Mouse (Mus musculus) splenic B cell, adult 2 months (primary cell): ENCODE results near the gene Hoxc5.

Experiments
- DNase-seq: peaks from one replicate; pipeline ENCODE4 v3.0.0-alpha.2; 2011; ENCODE audit warnings: low read depth, low spot score
- H3K27me3 ChIP-seq: 2 replicates; pipeline ENCODE4 v1.6.1; 2012; ENCODE audit warnings: mild to moderate bottlenecking, low read length, moderate library complexity, mixed read lengths; ENCODE audit not compliant: control insufficient read depth, poor library complexity, insufficient read depth, severe bottlenecking
- H3K36me3 ChIP-seq: 2 replicates; pipeline ENCODE4 v1.6.1; 2012; ENCODE audit warnings: mild to moderate bottlenecking, low read length, moderate library complexity, mixed read lengths; ENCODE audit not compliant: control insufficient read depth, poor library complexity, insufficient read depth, severe bottlenecking

Gene Hoxc5

DNA sequence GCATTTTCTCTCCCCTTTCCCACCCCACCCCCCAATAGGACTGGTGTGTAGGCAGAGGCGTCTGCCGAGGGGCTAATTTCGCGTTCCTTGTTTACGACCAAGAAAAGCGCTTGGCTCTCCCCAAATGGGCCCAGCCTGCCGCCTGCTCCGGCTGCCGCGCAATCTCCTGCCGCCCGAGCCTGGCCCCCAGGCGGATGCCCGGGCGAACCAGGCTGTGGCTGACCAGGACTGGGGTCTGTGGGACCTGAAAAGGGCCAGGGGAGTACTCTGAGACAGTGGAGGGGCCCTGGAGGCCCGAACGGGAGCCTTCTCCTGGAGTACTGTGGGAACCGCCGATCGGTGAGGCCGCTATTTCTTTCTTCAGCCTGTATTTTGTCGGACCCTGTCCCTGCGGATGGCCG is 33.3 kb downstream of the Hoxc5 start:
- no peaks in the 10 kb centered on the region for H3K36me3 ChIP-seq
- no peak for DNase-seq
- peaks cover 3% of the 10 kb centered on the region for H3K27me3 ChIP-seq

DNA sequence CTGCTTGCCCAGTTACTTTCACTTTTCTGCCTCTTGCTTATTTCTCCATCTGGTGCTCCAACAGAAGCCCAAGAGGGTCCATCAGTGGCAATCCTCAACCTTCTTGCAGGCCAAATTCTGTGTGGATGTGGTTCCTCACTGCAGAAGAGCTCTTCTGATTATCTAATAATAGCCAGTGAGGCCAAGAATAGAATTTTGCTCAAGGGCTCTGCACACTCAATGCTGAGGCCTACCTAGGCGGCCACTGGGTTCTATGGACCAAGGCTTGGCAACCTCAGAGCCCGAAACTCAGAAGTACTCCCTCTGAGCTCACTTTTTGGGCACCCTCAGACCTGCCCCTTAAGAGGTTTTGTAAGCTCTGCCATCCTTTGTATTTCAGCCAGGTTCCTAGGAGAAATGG is 34.1 kb downstream of the Hoxc5 start:
- H3K36me3 ChIP-seq, result no peaks in the 10 kb centered on the region
- H3K27me3 ChIP-seq, result no peaks in the 10 kb centered on the region; the same call in 1 of the 2 replicates
- no peak for DNase-seq

DNA sequence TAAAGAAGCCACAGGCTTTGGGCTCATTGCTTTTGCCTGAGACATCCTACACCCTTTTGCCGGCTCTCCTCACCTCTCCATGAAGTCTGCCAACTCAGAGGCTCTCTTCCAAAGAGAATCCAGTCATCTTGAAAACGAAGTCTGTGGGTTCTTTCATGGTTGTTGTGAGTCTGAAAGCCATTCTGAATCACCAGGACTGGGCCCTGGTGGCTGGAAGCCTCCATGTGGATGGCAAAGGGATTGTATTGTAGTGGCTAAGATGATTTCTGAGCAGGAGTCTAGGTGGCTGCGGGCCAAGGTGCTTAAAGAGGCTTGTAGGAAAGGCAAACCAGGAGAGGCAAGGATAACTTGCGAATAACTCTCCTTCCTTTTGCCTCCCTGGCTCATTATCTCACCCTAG is 34.9 kb downstream of the Hoxc5 start:
- no peak for DNase-seq
- H3K36me3 ChIP-seq, result no peaks in the 10 kb centered on the region

DNA sequence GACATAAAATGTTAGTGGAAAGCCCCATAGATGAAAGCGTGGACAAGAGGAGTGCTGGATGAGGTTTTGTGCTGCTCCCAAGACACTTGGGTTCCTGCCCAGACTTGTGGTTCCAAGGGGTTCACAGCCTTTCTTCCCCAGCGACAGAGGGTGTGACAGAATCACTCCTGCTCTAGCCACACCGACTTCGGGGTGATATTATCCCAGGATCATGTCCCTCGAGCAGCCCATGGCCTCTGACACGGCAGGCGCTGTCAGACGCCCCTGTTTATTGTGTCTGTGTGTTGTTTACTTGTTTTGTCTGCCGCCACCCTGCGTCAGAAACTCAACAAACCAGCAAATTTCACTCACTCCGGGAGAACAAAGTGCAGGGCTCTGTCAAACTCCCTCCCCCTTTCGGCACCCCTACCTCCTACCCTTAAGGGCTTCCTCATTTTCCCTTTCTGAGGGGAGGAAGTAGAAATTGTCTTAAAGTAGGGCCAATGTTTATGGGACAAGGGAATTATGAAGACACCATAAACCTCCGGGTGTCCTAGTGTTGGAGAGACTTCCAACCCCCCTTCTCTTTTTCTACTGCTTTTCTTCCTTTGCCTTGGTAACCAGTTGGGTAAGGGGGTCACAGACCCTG is 35.7 kb downstream of the Hoxc5 start:
- Histone ChIP-seq H3K27me3 (no peaks in the 10 kb centered on the region), H3K36me3 (no peaks in the 10 kb centered on the region)
- no peak for DNase-seq

More for the DNA sequence above, 34.9 kb downstream of the Hoxc5 start:
- no peaks in the 10 kb centered on the region; the same call in 1 of the 2 replicates for H3K27me3 ChIP-seq

DNA sequence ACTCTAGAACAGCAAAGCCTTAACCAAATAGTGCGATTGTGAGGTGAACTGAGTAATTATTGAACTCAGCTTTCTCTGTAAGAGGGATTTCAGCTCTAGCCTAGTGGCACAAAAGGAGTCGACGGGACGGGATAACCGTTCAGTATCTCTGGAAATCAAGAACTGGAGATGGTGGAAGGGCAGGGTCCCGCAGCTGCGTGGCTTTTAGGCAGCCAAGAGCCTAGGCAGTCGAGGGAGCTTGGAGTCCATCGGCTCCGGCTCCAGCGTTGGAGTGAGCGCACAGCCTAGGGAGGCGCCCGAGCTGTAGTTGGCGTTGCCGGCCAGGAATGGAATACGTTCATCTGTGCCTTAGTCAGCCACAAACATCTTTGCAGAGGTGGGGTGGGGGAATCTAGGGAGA is 38.1 kb downstream of the Hoxc5 start:
- no peak for DNase-seq
- H3K27me3 ChIP-seq, result no peaks in the 10 kb centered on the region
- no peaks in the 10 kb centered on the region for H3K36me3 ChIP-seq

DNA sequence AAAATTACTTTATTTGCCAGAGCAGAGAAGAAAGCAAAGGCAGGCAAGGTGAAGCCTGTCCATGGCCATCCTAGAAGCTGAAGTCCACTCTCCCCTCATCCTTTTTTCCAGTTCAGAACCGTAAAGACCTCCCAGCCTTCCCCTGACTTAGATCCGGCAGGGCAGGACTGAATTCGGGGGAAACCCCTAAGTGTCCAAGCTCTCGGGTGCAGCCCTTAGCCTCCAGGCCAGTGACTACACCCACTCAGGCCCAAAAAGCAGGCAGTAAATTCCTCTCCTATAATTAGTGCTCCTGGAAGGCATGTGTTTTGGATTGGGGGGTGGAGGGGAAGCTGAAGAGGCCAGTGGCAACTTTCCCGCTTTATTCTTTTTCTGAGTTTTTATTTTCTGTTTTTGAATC is 38.6 kb downstream of the Hoxc5 start:
- DNase-seq, result no peak
- H3K27me3 ChIP-seq, result no peaks in the 10 kb centered on the region
- H3K36me3 ChIP-seq, result no peaks in the 10 kb centered on the region

DNA sequence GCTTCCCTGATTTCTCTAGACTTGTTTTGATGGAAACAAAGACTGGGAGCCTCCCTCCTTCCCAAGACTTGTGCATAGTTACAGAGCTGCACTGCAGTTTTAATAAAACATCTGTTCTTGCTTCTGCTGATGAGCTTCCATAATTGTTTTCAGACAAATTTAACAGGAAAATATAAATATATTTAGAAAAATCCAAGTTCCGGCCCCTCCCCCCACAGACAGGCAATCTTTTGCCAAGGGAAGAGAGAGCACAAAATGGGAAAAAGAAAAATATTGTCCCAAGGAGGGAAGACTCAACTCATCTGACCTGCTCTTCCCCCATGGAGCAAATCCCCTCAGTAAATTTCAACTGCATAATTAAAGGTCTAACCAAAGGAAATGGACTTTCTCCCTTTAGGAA is 39.1 kb downstream of the Hoxc5 start:
- H3K27me3 ChIP-seq, result no peaks in the 10 kb centered on the region
- DNase-seq, result no peak
- no peaks in the 10 kb centered on the region for H3K36me3 ChIP-seq

DNA sequence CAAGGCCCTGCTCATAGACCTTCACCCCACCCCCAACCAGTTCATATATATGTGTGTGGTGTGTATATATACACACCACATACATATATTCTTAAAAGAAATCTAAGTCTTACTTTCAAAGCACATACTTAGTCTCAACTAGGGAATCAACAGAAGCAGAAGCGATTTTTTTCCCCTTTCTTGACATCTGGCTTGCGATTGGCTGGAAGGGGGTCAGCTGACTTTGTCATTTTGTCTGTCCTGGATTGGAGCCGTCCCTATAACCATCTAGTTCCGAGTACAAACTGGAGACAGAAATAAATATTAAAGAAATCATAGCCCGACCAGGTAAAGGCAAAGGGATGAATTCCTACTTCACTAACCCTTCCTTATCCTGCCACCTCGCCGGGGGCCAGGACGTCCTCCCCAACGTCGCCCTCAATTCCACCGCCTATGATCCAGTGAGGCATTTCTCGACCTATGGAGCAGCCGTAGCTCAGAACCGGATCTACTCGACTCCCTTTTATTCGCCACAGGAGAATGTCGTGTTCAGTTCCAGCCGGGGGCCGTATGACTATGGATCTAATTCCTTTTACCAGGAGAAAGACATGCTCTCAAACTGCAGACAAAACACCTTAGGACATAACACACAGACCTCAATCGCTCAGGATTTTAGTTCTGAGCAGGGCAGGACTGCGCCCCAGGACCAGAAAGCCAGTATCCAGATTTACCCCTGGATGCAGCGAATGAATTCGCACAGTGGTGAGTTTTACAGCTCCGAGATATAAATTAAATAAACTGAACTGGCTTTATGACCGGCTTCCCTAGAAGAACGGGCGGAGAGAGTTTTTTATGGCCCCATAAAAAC is 42.2 kb downstream of the Hoxc5 start:
- Histone ChIP-seq H3K36me3 (no peaks in the 10 kb centered on the region), H3K27me3 (no peaks in the 10 kb centered on the region)
- no peak for DNase-seq

DNA sequence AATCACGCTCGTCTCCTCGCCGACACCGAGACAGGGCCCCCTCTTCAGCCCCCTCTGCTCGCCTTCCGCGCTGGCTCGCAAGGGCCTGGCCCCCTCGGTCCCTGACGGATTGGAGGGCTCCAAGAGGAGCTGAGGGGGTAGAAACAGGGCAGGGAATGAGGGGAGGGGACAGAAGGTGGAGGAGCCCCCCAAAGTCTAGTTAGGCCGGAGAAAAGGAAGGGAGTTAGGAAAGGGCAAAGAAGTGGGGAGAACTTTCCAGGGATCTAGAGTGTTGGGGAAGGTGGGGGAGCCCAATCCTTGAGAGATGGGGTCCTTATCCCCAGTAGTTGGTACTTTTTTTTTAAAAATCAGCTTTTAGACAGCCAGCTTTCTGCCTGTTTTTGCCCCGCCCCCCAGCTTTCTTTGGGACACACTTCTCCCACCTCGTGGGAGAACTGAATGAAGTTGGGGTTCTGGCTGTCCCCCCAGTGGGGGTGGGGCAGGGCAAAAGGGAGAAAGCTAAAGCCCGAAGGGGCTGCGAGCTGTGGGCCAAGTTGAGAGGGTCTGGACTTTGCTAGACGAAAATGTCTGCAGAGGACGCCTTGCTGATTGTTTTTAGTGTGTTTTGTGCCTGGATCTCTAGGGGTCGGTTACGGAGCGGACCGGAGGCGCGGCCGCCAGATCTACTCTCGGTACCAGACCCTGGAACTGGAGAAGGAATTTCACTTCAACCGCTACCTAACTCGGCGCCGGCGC is 43.0 kb downstream of the Hoxc5 start:
- no peaks in the 10 kb centered on the region for H3K36me3 ChIP-seq
- no peak for DNase-seq
- H3K27me3 ChIP-seq, result no peaks in the 10 kb centered on the region; the same call in 1 of the 2 replicates

DNA sequence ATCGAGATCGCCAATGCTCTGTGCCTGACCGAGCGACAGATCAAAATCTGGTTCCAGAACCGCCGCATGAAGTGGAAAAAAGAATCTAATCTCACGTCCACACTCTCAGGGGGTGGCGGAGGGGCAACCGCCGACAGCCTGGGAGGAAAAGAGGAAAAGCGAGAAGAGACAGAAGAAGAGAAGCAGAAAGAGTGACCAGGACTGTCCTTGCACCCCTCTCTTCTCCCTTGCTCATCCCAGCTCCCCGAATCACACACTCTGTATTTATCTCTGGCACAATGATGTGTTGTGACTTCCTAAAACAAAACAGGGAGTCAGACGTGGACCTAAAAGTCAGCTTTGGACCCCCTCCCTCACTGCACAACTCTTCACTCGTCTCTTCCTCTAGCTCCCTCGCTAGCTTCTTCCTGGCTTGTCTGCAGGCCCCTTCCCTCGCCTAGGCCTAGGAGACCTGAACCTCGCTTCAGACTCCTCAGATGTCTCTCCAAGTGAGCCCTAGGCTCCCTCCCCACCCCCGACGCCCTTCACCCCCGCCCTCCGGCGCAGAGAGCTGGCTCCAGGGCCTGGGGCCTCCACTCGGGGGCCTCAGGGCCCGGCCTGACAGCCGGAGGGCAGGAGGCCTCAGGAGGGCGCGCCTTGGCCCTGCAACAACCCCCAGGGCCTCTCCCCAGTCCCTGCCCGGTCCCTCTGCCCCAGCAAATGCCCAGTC is 43.8 kb downstream of the Hoxc5 start:
- no peak for DNase-seq
- H3K36me3 ChIP-seq, result no peaks in the 10 kb centered on the region
- no peaks in the 10 kb centered on the region; the same call in 1 of the 2 replicates for H3K27me3 ChIP-seq

DNA sequence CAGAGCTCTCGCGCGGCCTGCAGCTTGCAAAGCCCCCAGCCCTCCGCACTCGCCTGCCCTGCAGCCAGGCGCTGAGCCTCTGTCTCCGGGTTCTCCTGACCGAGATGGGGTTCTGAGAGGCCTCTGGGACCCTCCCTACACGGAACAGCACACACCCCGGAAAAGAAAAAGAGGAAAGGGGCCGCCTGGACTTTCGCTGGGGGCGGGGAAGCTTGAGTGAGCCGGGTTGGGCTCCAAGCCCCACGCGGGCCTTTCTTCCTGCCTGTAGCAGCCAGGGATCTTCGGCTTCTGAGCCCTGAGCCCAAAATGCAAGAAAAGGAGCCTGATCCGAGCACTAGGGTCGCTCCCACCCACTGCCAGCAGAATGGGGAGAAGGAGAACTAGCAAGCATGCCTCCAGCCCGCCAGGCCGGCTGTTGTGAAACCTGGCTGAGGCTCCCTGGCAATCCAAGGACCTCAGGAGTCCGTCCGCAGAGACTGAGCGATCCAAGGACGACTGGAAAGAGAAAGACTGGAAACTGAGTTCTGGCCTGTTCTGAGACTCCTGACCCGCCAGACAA is 44.8 kb downstream of the Hoxc5 start:
- H3K36me3 ChIP-seq, result no peaks in the 10 kb centered on the region
- DNase-seq, result no peak
- no peaks in the 10 kb centered on the region; the same call in 1 of the 2 replicates for H3K27me3 ChIP-seq

DNA sequence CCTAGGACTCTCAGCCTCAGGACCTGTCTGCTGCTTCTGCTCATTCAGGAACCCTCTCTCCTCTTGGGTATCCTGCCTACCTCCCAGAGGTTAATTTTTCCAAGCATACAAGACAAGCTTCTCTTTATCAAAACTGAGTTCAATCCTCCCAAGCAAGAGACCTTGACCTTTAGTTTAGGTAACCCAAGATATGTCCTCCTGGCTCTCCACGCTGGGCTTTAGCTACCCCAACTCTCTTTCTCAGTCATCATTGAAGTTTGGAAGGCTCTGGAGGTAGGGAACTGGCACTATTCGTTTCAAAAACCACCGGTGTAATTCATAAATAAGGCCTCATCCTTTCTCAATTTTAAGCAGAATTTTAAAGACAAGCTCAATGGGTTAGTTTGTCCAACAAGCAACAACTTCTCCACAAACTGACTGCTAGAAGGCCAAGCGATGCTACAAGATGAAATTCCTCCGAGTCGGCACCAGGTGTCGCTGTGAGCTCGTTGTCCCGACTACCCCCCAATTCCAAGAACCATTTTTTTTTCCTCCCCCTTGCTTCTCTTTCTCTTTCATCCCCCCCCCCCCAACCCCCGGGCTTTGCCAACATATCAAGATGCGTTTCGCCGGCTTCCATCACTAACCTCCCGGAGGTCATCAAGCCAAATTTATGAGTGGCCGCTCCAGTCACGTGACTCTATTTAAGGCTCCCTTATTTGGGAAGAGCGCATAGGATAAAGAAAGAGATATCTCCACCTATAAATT is 46.2 kb downstream of the Hoxc5 start:
- peak; percentile 61 for DNase-seq

DNA sequence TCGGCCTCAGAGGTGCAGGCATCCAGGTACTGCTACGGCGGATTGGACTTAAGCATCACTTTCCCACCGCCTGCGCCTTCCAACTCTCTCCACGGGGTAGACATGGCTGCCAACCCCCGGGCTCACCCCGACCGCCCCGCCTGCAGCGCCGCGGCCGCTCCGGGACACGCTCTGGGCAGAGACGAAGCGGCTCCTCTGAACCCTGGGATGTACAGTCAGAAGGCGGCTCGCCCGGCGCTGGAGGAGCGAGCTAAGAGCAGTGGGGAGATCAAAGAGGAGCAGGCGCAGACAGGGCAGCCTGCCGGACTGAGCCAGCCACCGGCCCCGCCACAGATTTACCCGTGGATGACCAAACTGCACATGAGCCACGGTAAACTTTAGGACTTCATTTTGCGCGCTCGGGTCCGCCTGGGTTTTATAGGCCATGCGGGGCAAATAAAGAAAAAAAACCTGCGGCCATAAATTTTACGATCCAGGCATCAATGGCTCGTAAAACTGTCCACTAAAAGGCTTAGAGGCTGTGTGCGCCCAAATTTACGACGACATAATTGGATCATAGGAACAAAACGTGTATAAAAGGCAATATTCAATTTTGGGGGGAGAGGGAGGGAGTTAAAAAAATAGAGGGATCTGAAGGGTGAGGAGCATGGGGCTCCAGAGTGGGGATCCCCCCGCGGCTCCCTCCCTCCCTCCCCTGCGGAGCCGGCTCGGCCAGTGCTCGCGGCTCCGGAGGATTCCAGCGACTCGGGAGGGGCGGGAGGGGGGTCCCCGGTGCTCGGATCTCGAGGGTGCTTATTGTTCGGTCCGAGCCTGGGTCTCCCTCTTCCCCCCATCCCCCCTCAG is 47.1 kb downstream of the Hoxc5 start:
- no peak for DNase-seq
- Histone ChIP-seq H3K36me3 (no peaks in the 10 kb centered on the region), H3K27me3 (no peaks in the 10 kb centered on the region; the same call in 1 of the 2 replicates)

More for the DNA sequence above, 46.2 kb downstream of the Hoxc5 start:
- no peaks in the 10 kb centered on the region for H3K36me3 ChIP-seq
- H3K27me3 ChIP-seq, result no peaks in the 10 kb centered on the region; the same call in 1 of the 2 replicates
